Mouse (Mus musculus): Measurements from ENCODE around the gene Wt1.

DNA sequence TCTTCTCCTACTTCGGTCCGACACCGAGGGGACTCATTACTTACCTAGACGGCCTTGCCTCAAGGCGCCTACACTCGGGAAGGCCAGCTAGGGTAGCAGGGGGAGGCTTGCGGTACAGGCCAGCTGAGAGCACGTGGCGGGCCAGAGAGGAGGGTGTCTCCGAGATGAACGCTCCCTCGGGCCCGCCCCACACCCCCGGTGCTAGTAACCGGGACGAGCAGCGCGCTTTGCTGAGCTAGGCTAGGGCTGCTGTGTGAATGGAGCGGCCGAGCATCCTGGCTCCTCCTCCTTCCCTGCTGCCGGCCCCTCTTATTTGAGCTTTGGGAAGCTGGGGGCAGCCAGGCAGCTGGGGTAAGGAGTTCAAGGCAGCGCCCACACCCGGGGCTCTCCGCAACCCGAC, at the start of gene Wt1:
- TF ChIP-seq POLR2A (IDR thresholded peaks at IDR 0.05; ENCODE audit: borderline replicate concordance, low read depth, low read length) (no peak), CTCF (IDR thresholded peaks at IDR 0.05; ENCODE audit: low read depth, low read length) (no peak)

Data from bone marrow macrophage, adult 2 months (primary cell).